Mouse (Mus musculus) testis, adult 2 months (tissue): ENCODE data around the gene Ankmy1. TPM values are rescaled to one million over a fixed set of nuclear protein-coding genes. Genes with fewer than 3 reads are reported as not detected.

ENCODE experiments used
- H3K27ac ChIP-seq: fragments of 200-500 bp; 2 replicates; pipeline ENCODE4 v1.5.1; 2012; ENCODE audit warnings: low read depth, low read length; ENCODE audit not compliant: control insufficient read depth, insufficient read depth
- H3K27me3 ChIP-seq: fragments of 200-500 bp; 2 replicates; pipeline ENCODE4 v1.6.1; 2012; ENCODE audit warnings: mild to moderate bottlenecking, low read length, moderate library complexity; ENCODE audit not compliant: control insufficient read depth, insufficient read depth
- H3K36me3 ChIP-seq: fragments of 200-500 bp; 2 replicates; pipeline ENCODE4 v1.6.1; 2012; ENCODE audit warnings: mild to moderate bottlenecking, low read length; ENCODE audit not compliant: control insufficient read depth, insufficient read depth
- H3K4me1 ChIP-seq: fragments of 200-500 bp; 2 replicates; pipeline ENCODE4 v1.6.1; 2012; ENCODE audit warnings: low read length; ENCODE audit not compliant: control insufficient read depth, insufficient read depth
- H3K4me3 ChIP-seq: fragments of 200-500 bp; 2 replicates; pipeline ENCODE4 v1.5.1; 2012; ENCODE audit warnings: low read depth, mild to moderate bottlenecking, low read length, moderate library complexity, mixed read lengths; ENCODE audit not compliant: control insufficient read depth
- CTCF ChIP-seq: fragments of 200-500 bp; IDR thresholded peaks from 2 replicates; pipeline ENCODE4 v1.5.1; 2012; ENCODE audit warnings: low read depth, mild to moderate bottlenecking, inconsistent platforms, low read length, moderate library complexity; ENCODE audit not compliant: control insufficient read depth, insufficient read depth, insufficient replicate concordance
- POLR2A ChIP-seq: fragments of 200-500 bp; IDR thresholded peaks from 2 replicates; pipeline ENCODE4 v1.6.1; 2012; ENCODE audit warnings: low read depth, mild to moderate bottlenecking, inconsistent platforms, low read length, moderate library complexity; ENCODE audit not compliant: control insufficient read depth
- polyA plus RNA-seq: library from polyadenylated mRNA; depleted of rRNA; stranded (reverse); fragments of >200 nt; gene quantifications from 2 replicates; pipeline ENCODE4 v1.2.3, GENCODE M21; 2012

The Ankmy1 gene
- polyA plus RNA-seq, 1 experiment: 53.4 TPM

DNA sequence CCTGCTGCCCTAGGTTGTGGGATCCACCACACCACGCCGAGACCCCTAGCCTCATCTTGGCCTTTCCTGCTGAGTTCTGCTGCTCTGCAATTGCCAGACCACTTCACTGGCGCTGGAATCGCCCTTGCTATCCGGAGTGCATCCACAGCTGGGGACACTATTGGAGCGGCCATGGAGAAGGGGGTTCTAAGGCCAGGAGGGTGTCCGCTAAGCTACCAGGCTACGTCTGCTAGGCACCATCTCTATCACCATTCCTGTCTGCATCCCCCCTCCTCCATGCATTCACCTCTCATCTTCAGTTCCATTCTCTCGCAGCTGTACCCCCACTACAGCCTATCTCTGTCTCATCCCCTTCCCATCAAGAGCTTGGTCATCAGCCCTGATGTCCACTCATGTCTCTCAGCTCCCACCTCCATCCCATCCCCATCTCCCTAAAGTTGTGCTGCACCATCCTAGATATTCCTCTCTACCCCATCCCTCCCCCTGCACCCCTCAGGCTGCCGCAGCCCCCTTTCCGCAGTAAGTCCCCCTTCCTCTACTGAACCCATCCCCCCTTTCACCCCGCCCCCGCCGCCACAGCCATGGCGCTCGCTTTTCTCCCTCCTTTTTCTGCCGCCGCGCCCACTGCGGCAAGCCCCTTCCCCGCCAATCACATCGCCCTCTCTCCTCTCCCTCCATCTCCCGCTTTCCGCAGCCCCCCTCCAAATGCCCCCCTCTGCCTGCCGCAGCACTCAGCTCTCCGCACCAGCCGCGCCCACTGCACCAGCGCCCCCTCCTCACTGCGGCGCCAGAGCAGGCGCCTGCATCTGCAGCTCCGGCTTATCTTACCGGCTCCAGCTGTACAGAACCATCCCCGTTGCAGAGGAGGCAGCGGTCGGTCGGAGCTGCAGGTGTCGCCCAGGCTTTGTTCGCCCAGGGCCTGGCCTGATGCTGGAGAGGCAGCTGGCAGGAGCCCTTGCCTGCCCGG is 54.5 kb downstream of the Ankmy1 start:
- Histone ChIP-seq H3K36me3 (no peaks in the 10 kb centered on the region), H3K4me3 (no peak overlapping the region), H3K27me3 (no peaks in the 10 kb centered on the region), H3K27ac (no peak overlapping the region), H3K4me1 (peaks cover 3% of the 10 kb centered on the region; the same call in 1 of the 2 replicates)
- no peak for TF ChIP-seq POLR2A

- Histone ChIP-seq H3K27me3 (no peaks in the 10 kb centered on the region), H3K36me3 (no peaks in the 10 kb centered on the region), H3K27ac (no peak overlapping the region), H3K4me3 (no peak overlapping the region), H3K4me1 (peaks cover 3% of the 10 kb centered on the region; the same call in 1 of the 2 replicates)
- TF ChIP-seq POLR2A: no peak
- no peak for TF ChIP-seq CTCF
Observed at GRCm38 (mm10) chr1:92845889-92846288, 56.8 kb downstream of the Ankmy1 start.

DNA sequence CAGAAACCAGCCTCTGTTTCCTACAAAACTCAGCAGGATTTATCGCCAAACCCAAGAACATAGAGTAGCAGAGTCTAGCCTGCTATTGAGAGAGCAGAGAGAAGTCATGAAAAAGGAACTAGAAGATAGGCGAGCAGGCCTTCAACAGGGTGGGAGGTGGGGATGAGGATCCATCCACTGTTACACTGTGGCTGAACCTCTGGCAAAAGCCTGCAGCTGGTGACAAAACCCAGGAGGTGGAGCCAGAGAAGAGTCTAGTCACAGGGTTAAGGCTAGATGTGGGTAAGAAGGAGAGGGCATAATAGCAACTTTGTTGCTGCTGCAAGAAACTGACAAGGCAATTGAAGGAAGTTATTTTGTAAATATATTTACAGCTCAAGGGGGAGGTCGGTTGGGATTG is 61.3 kb downstream of the Ankmy1 start:
- Histone ChIP-seq H3K4me3 (no peak overlapping the region), H3K36me3 (no peaks in the 10 kb centered on the region), H3K27ac (no peak overlapping the region), H3K4me1 (no peaks in the 10 kb centered on the region), H3K27me3 (no peaks in the 10 kb centered on the region)
- TF ChIP-seq POLR2A (no peak), CTCF (no peak)

DNA sequence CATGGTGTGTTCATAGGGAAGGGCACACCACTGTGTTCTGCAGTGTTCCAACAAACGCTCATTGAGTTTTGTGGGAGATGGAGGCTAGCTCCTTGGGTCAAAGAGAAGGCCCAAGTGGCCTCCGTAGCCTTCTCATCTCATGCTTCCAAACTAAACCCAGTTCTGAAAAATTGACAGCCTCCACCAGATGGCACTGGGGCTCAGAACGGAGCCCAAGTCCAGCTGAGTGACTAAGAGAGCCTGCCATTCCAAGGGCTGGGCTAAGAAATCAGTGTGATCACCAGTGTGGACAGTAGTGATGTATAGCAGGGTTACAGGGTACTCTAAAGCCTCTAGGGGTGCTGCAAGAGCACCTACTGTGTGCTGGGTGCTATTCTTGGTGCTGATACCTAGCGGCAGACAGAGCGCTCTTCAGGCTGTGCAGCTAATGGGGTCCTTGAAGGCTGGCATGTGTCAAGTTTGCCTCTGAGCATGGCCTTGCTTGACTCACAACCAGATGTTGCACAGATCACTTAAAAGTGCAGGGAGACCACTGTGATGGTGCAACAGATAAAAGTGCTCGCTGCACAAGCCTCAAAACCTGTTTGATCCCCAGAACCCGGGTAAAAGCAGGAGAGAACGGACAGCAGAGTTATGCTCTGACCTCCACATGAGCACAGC is 62.3 kb downstream of the Ankmy1 start:
- TF ChIP-seq CTCF (peak; percentile 23; the same call in 1 of the 2 replicates), POLR2A (no peak)
- no peaks in the 10 kb centered on the region for H3K27me3 ChIP-seq
- no peak overlapping the region for H3K4me3 ChIP-seq
- H3K27ac ChIP-seq: no peak overlapping the region
- H3K4me1 ChIP-seq: no peaks in the 10 kb centered on the region
- H3K36me3 ChIP-seq: no peaks in the 10 kb centered on the region

DNA sequence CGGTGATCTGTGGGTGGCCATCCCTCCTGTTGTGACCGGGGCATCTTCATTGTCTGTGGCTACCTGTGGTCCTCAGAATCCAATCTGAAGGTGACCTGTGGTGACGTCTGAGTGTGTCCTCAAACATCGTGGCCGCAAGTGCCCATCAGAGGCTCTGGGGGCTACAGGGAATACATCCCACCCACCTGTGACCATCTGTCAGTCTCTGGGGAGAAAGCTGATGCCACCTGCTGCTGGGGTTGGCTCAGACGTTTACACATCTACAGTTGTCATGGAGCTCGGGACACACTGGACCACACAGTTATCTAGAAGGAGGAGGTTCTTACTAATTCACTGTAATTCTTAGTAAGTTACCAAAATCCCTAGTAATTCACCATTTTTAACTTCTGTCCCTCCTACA is 63.5 kb downstream of the Ankmy1 start:
- no peaks in the 10 kb centered on the region for H3K4me1 ChIP-seq
- TF ChIP-seq POLR2A (no peak), CTCF (no peak)
- H3K27ac ChIP-seq: no peak overlapping the region
- no peaks in the 10 kb centered on the region for H3K36me3 ChIP-seq
- no peaks in the 10 kb centered on the region for H3K27me3 ChIP-seq
- H3K4me3 ChIP-seq: no peak overlapping the region

- Histone ChIP-seq H3K27ac (no peak overlapping the region), H3K36me3 (no peaks in the 10 kb centered on the region), H3K4me1 (no peaks in the 10 kb centered on the region), H3K4me3 (no peak overlapping the region), H3K27me3 (no peaks in the 10 kb centered on the region)
- no peak for TF ChIP-seq POLR2A
- no peak for TF ChIP-seq CTCF
Observed at GRCm38 (mm10) chr1:92837931-92838833, 64.5 kb downstream of the Ankmy1 start.

GRCm38 (mm10) chr1:92833987-92834706 is 68.6 kb downstream of the Ankmy1 start:
- Histone ChIP-seq H3K36me3 (no peaks in the 10 kb centered on the region), H3K4me1 (peaks cover 15% of the 10 kb centered on the region), H3K4me3 (no peak overlapping the region), H3K27ac (no peak overlapping the region), H3K27me3 (no peaks in the 10 kb centered on the region)
- peak; percentile 61; the same call in 1 of the 2 replicates for TF ChIP-seq CTCF
- no peak for TF ChIP-seq POLR2A
